Mouse (Mus musculus): ENCODE data around the gene Rbms3. TPM values are rescaled to one million over a fixed set of nuclear protein-coding genes. Genes with fewer than 3 reads are reported as not detected.

Rbms3 gene
- total and polyA plus RNA-seq, 3 experiments: not detected

DNA sequence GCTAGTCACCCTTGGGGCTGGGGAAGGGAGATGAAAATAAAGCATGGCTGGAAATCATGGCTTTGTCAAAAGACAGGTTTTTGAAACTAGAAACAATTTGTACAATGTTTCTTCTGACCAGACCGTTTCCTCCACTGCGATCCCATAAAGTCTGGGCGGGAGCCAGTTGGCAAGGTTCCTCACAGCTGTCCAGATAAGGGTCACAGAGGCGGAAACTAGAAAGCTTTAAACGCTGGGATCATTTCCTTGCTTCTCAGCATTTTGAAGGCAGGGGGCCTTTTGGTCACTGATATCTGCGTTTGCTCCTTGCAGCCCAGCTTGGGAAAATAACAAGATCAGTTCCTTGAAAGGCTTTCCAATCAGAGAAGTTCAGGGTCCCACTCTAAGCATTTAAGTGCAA is 598.9 kb downstream of the Rbms3 start:
- no peak overlapping the region for H3K4me2 ChIP-seq (ENCODE audit: insufficient read depth, low read depth, poor library complexity, severe bottlenecking)
- no peaks in the 10 kb centered on the region for H3K36me3 ChIP-seq (replicated peaks in 1 of 2; ENCODE audit: control insufficient read depth in 1 of 2, insufficient read depth in 1 of 2, low read length in 1 of 2)
- H3K9me3 ChIP-seq (replicated peaks; ENCODE audit: low read length): peaks cover 69% of the 10 kb centered on the region
- H3K4me3 ChIP-seq (replicated peaks in 1 of 3; ENCODE audit: low read depth in 2 of 3, low read length in 2 of 3, poor library complexity in 1 of 3): no peak overlapping the region
- H3K79me2 ChIP-seq (replicated peaks; ENCODE audit: control insufficient read depth, extremely low read depth, insufficient read depth, poor library complexity, severe bottlenecking): no peaks in the 10 kb centered on the region
- in situ Hi-C loops (cut with MboI; ENCODE audit: low pct_ligation_motif_present, low pct_unique_long_range_greater_than_20kb, low sequenced_read_pairs): no loop called here
- H3K4me1 ChIP-seq (ENCODE audit: control insufficient read depth in 1 of 2, insufficient read depth in 2 of 2): no peaks in the 10 kb centered on the region
- H3K27ac ChIP-seq (ENCODE audit: insufficient read depth, low read depth): no peak overlapping the region
- TF ChIP-seq POLR2A (IDR thresholded peaks at IDR 0.05; ENCODE audit: low read depth, low read length) (no peak), E2F4 (IDR thresholded peaks at IDR 0.05; ENCODE audit: insufficient replicate concordance, low read depth, low read length) (no peak), RAD21 (IDR thresholded peaks at IDR 0.05; ENCODE audit: low read depth, low read length) (no peak), PAX5 (IDR thresholded peaks at IDR 0.05; ENCODE audit: low read length) (no peak), MAZ (IDR thresholded peaks at IDR 0.05; ENCODE audit: low read depth, low read length) (no peak), ETS1 (conservative IDR thresholded peaks at IDR 0.05; ENCODE audit: low read depth, low read length) (no peak), RCOR1 (conservative IDR thresholded peaks at IDR 0.05; ENCODE audit: low read depth, low read length) (no peak), IRF4 (IDR thresholded peaks at IDR 0.05; ENCODE audit: low read depth, low read length) (no peak), CHD2 (IDR thresholded peaks at IDR 0.05; ENCODE audit: low read length) (no peak), MXI1 (IDR thresholded peaks at IDR 0.05; ENCODE audit: low read depth, low read length) (no peak), ZMIZ1 (IDR thresholded peaks at IDR 0.05; ENCODE audit: low read depth, low read length) (no peak), CHD1 (IDR thresholded peaks at IDR 0.05; ENCODE audit: low read depth, low read length) (no peak), TCF12 (IDR thresholded peaks at IDR 0.05; ENCODE audit: low read depth, low read length) (no peak)
- no peak for DNase-seq (ENCODE audit: extremely low read depth)
- H3K9ac ChIP-seq (ENCODE audit: insufficient read depth, low read depth): no peak overlapping the region
- H3K27me3 ChIP-seq (replicated peaks): no peaks in the 10 kb centered on the region
- dilution Hi-C loops (cut with MboI; ENCODE audit: extremely low pct_ligation_motif_present, extremely low pct_unique_long_range_greater_than_20kb, low sequenced_read_pairs): no loop called here

DNA sequence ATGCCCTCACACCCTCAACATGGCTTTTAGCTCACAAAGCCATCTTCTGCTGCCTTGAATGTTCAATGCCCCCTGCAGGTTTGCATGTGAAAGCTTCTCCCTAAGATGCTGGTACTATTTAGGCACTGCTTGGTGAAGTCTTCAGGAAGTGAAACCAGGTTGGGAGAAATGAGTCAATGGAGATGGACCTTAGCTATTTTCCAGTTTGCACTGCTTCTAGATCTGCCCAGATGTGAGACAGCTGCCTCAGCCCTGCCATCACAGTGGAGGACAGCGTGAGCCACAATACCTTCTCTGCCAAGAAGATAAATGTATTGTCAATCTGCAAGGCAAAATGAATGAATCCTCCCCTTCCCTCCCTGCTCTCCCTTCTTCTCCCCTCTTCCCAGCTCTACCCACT is 599.8 kb downstream of the Rbms3 start:
- H3K9me3 ChIP-seq (replicated peaks; ENCODE audit: low read length): peaks cover 65% of the 10 kb centered on the region
- H3K79me2 ChIP-seq (replicated peaks; ENCODE audit: control insufficient read depth, extremely low read depth, insufficient read depth, poor library complexity, severe bottlenecking): no peaks in the 10 kb centered on the region
- in situ Hi-C loops (cut with MboI; ENCODE audit: low pct_ligation_motif_present, low pct_unique_long_range_greater_than_20kb, low sequenced_read_pairs): no loop called here
- H3K27me3 ChIP-seq (replicated peaks): no peaks in the 10 kb centered on the region
- H3K4me2 ChIP-seq (ENCODE audit: insufficient read depth, low read depth, poor library complexity, severe bottlenecking): no peak overlapping the region
- dilution Hi-C loops (cut with MboI; ENCODE audit: extremely low pct_ligation_motif_present, extremely low pct_unique_long_range_greater_than_20kb, low sequenced_read_pairs): no loop called here
- DNase-seq (ENCODE audit: extremely low read depth): no peak
- no peak for TF ChIP-seq MAX (IDR thresholded peaks at IDR 0.05; ENCODE audit: low read length)
- TF ChIP-seq NELFE (IDR thresholded peaks at IDR 0.05; ENCODE audit: low read depth, low read length): no peak
- TF ChIP-seq POLR2A (IDR thresholded peaks at IDR 0.05; ENCODE audit: low read depth, low read length): no peak
- no peak for TF ChIP-seq TBP (conservative IDR thresholded peaks at IDR 0.05; ENCODE audit: low read depth, low read length)
- no peak for TF ChIP-seq ZNF384 (IDR thresholded peaks at IDR 0.05; ENCODE audit: low read depth, low read length)
- TF ChIP-seq ELF1 (IDR thresholded peaks at IDR 0.05; ENCODE audit: low read depth, low read length): no peak
- no peak for TF ChIP-seq ETS1 (conservative IDR thresholded peaks at IDR 0.05; ENCODE audit: low read depth, low read length)
- no peak for TF ChIP-seq RAD21 (IDR thresholded peaks at IDR 0.05; ENCODE audit: low read depth, low read length)
- TF ChIP-seq SMC3 (IDR thresholded peaks at IDR 0.05; ENCODE audit: low read depth, low read length): no peak
- no peak for TF ChIP-seq JUN (IDR thresholded peaks at IDR 0.05; ENCODE audit: insufficient read depth, low read depth, low read length)
- no peak for TF ChIP-seq GABPA (IDR thresholded peaks at IDR 0.05; ENCODE audit: insufficient replicate concordance, low read depth, low read length)
- H3K4me3 ChIP-seq (replicated peaks in 1 of 3; ENCODE audit: low read depth in 2 of 3, low read length in 2 of 3, poor library complexity in 1 of 3): no peak overlapping the region
- H3K27ac ChIP-seq (ENCODE audit: insufficient read depth, low read depth): no peak overlapping the region
- H3K36me3 ChIP-seq (replicated peaks in 1 of 2; ENCODE audit: control insufficient read depth in 1 of 2, insufficient read depth in 1 of 2, low read length in 1 of 2): no peaks in the 10 kb centered on the region
- no peaks in the 10 kb centered on the region for H3K4me1 ChIP-seq (ENCODE audit: control insufficient read depth in 1 of 2, insufficient read depth in 2 of 2)
- no peak overlapping the region for H3K9ac ChIP-seq (ENCODE audit: insufficient read depth, low read depth)
